Mouse (Mus musculus) Muller cell, postnatal 12 days (primary cell): ENCODE results near the gene Pask.
"Not testable (repeated sequence)": the region's sequence is repeated elsewhere in the genome, so short reads cannot be mapped to it uniquely, and the experiment has no call there.

ENCODE experiments used
- DNase-seq: peaks from one replicate; pipeline ENCODE4 v3.0.0-alpha.2; 2015; ENCODE audit errors: inconsistent ontology term

The Pask gene

GRCm38 (mm10) chr1:93342648-93343503 is at the start of gene Pask, which contains the start of gene Ppp1r7:
Gene Pask (minus strand): TSS chr1:93343482.
Gene Ppp1r7 (plus strand): TSS chr1:93342854.
- DNase-seq = peak; percentile 95

GRCm38 (mm10) chr1:93388906-93389305 is 45.6 kb upstream of the Pask start:
- DNase-seq = no peak

GRCm38 (mm10) chr1:93387198-93387597 is 43.9 kb upstream of the Pask start:
- no peak for DNase-seq

GRCm38 (mm10) chr1:93379117-93379516 is 35.8 kb upstream of the Pask start:
- DNase-seq = no peak

DNA sequence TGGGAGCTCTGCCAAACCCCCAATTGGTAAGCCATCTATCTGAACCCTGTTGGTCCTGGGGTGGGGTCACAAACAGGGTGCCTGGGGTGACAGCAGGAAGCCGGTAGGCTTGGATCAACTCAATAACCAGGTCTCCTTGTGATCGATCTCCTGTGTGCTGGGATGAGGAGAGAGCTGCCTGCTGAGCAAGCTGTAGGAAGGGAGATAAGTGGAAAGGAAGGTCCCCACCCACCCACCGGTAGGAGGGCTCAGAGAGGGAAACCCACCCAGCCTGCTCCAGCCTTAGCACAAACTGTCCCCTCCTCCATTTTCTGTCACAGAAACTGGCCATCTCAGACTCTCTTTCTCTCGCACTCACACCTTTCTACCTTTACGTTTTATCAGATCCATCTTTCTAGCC is 34.0 kb upstream of the Pask start:
- DNase-seq = no peak

- DNase-seq = no peak
Measured at GRCm38 (mm10) chr1:93373665-93374064, 30.4 kb upstream of the Pask start, which contains the start of gene Ano7. Gene Ano7 (plus strand): TSS chr1:93373930.

- DNase-seq = no peak
Measured at GRCm38 (mm10) chr1:93365641-93366040, 22.4 kb upstream of the Pask start.

DNA sequence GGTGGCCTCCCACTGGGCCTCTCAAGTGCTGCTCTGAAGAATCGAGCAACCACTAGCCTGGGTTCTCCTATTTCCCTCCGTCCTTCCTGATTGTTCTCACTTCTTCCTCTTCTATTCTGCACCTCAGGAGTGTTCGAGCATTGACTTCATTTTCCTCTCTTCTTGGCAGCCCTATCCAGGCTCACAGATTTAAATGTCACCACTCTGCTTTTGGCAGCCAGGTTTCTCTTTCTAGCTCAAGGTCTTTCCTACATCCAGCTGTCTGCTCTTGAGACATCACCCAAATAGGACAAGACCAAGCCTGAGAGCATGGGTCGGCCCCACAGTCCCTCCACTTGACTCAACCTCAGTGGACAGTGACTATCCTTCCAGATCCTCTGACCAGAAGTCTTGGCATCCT is 19.4 kb upstream of the Pask start:
- DNase-seq = no peak

GRCm38 (mm10) chr1:93352724-93353123 is 9.4 kb upstream of the Pask start:
- DNase-seq = no peak

GRCm38 (mm10) chr1:93349701-93350100 is 6.4 kb upstream of the Pask start:
- DNase-seq = peak; percentile 69

GRCm38 (mm10) chr1:93347176-93347575 is 3.9 kb upstream of the Pask start:
- no peak for DNase-seq

GRCm38 (mm10) chr1:93343504-93344047 is 294 bp upstream of the Pask start:
- peak; percentile 97 for DNase-seq

DNA sequence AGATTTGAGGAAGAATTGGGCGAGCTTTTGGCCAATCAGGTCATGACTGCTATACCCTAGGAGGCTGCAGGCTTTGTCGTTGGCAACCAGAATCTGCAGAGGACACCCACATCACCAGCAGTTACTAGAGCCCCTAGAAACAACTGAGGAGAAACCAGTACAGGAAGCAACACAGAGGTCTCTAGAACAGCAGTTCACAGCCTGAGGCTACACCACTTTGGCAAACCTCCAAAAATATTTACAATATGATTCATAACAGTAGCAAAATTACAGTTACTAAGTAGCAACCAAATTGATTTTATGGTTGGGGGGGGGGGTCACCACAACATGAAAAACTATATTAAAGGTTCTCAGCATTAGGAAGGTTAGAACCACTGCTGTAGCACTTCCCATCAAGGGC is 8.7 kb downstream of the Pask start:
- peak; percentile 46 for DNase-seq

DNA sequence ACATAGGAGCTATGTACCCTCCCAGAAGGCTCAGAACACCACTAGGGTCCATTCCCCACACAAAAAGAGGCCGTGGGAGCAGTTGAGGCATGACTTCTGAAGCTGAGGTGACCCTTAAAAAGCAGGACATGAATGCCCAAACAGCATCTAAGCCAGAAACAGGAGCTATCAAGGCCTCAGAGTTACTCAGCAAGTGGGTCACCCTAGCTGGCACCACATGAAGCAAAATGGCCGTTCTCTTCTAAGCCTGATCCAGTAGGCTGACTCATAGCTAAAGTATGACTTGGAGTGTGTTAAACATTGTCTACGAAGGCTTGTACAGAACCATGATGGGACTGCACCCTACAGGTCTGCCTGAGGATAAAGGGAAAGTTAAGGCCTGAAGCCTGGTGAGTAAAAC is 16.8 kb downstream of the Pask start:
- DNase-seq = peak; percentile 74

DNA sequence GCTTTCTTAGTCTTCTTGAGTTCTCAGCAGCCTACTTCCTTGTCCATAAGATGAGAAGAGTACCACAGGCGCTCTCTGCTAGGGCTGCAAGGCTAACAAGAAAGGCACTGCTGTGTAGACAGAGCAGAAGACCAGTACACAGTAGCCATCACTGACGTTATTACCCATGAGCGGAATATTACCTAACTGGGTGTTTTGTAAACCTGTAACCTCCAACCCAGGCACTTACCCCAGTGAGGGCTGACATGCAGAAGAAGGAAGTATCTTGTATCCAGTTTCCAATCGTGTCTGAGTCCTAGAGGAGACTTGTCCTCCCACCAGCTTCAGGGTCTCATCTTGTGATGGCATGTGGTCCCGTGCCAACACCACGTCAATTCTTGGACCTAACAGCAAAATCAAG is 19.3 kb downstream of the Pask start:
- DNase-seq = no peak

GRCm38 (mm10) chr1:93305581-93306337 is 37.5 kb downstream of the Pask start, which contains the start of gene Mterf4:
Gene Mterf4 (minus strand): TSS chr1:93305915.
- peak; percentile 82 for DNase-seq

GRCm38 (mm10) chr1:93300578-93300977 is 42.7 kb downstream of the Pask start:
- DNase-seq = no peak

DNA sequence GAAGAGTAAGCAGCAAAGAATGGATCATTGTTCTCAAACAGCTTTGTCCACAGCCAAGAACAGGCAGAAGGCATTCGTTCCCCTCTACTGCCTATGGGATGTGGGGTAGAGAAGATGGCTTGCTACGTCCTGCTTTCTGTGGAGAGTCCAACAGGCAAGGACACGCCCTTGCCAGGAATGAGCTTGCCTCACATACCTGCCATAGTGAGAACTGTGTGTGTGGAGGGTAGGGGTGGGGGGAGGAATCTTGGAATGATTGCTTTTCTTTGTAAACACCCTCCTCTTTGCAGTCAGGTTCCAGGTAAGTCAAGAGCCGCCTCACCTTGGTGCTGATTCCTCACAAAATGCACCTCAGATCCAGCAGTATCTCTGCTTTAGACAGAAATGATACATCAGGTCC is 43.5 kb downstream of the Pask start:
- no peak for DNase-seq

GRCm38 (mm10) chr1:93294491-93294890 is 48.8 kb downstream of the Pask start:
- not testable (repeated sequence) for DNase-seq

- DNase-seq = no peak
Measured at GRCm38 (mm10) chr1:93292006-93292405, 51.3 kb downstream of the Pask start.

DNA sequence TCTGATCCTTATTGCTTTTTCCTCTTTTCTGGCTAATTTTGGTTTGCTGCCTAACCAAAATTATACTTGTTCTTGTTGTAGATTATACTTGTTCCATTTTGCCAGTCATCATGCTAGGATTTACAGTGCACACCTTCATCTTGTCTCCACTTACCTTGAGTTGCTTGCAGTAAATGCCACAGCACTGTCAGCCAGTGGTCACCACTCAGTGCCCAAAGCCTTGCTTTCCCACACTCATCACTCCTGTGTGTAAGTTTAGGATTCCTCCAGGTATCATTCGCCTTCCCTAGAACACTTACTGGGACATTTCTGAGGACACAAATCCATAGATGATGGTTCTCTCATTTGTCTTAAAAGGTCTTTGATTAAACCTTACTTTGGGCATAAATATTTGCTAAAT is 51.7 kb downstream of the Pask start:
- DNase-seq = no peak

GRCm38 (mm10) chr1:93290956-93291355 is 52.3 kb downstream of the Pask start:
- no peak for DNase-seq
